Mouse (Mus musculus) MEL (cell line): Measurements from ENCODE around the gene Ankrd39. TPM values are rescaled to one million over a fixed set of nuclear protein-coding genes. Genes with fewer than 3 reads are reported as not detected.

Experiments
- DNase-seq: peaks from one replicate; pipeline ENCODE4 v3.0.0; 2011; ENCODE audit warnings: low read depth, low spot score
- H3K27ac ChIP-seq: 2 replicates; pipeline ENCODE4 v1.5.1; 2012; ENCODE audit warnings: low read depth, mild to moderate bottlenecking, control low read depth, low read length, moderate library complexity; ENCODE audit not compliant: control insufficient read depth
- H3K27me3 ChIP-seq, 2 experiments: fragments of 150-350 bp in 1 of 2; sonication (generic) in 1 of 2; 2 replicates each; pipeline ENCODE4 v1.6.1; 2012; ENCODE audit warnings: low read length in 2 of 2, mild to moderate bottlenecking in 2 of 2, improper control_type of control experiment in 1 of 2, moderate library complexity in 1 of 2; ENCODE audit not compliant: insufficient read depth in 2 of 2, control insufficient read depth in 1 of 2
- H3K36me3 ChIP-seq, 2 experiments: 2 replicates each; pipeline ENCODE4 v1.6.1; 2012 to 2014; ENCODE audit warnings: low read length in 2 of 2, improper control_type of control experiment in 1 of 2, inconsistent platforms in 1 of 2, mild to moderate bottlenecking in 1 of 2; ENCODE audit not compliant: insufficient read depth in 2 of 2, control insufficient read depth in 1 of 2
- H3K4me1 ChIP-seq, 2 experiments: fragments of 150-350 bp in 1 of 2; sonication (generic) in 1 of 2; 2 replicates each; pipeline ENCODE4 v1.6.1; 2012; ENCODE audit warnings: low read length in 2 of 2, improper control_type of control experiment in 1 of 2, mild to moderate bottlenecking in 1 of 2; ENCODE audit not compliant: insufficient read depth in 2 of 2, control insufficient read depth in 1 of 2
- H3K4me3 ChIP-seq, 2 experiments: fragments of 150-350 bp in 1 of 2; sonication (generic) in 1 of 2; 2 replicates each; pipeline ENCODE4 v1.5.1; 2012; ENCODE audit warnings: low read depth in 2 of 2, low read length in 2 of 2, mild to moderate bottlenecking in 2 of 2, moderate library complexity in 2 of 2, control low read depth in 1 of 2, improper control_type of control experiment in 1 of 2; ENCODE audit not compliant: control insufficient read depth in 1 of 2, insufficient read depth in 1 of 2
- H3K79me2 ChIP-seq: 2 replicates; pipeline ENCODE4 v1.6.1; 2012; ENCODE audit warnings: mild to moderate bottlenecking, low read length, moderate library complexity; ENCODE audit not compliant: control insufficient read depth, poor library complexity, insufficient read depth
- H3K9ac ChIP-seq: 2 replicates; pipeline ENCODE4 v1.6.1; 2012; ENCODE audit warnings: low read depth, mild to moderate bottlenecking, control low read depth, low read length, moderate library complexity; ENCODE audit not compliant: control insufficient read depth, poor library complexity, severe bottlenecking
- H3K9me3 ChIP-seq: fragments of 150-350 bp; sonication (generic); replicated peaks from 2 replicates; pipeline ENCODE4 v1.6.1; 2012; ENCODE audit warnings: mild to moderate bottlenecking, low read length, improper control_type of control experiment, moderate library complexity; ENCODE audit not compliant: insufficient read depth
- BHLHE40 ChIP-seq: IDR thresholded peaks from 2 replicates; pipeline ENCODE4 v1.6.1; 2012; ENCODE audit warnings: low read depth, mild to moderate bottlenecking, inconsistent platforms, low read length, improper control_type of control experiment, borderline replicate concordance
- CHD1 ChIP-seq: IDR thresholded peaks from 2 replicates; pipeline ENCODE4 v1.6.1; 2012; ENCODE audit warnings: low read depth, mild to moderate bottlenecking, inconsistent platforms, low read length, improper control_type of control experiment
- CTCF ChIP-seq, 3 experiments: IDR thresholded peaks in 2 of 3; conservative IDR thresholded peaks in 1 of 3; 2 replicates each; pipeline ENCODE4 v1.5.1; 2011 to 2012; ENCODE audit warnings: low read length in 3 of 3, low read depth in 2 of 3, mild to moderate bottlenecking in 2 of 3, improper control_type of control experiment in 1 of 3, inconsistent platforms in 1 of 3, mixed read lengths in 1 of 3, moderate library complexity in 1 of 3; ENCODE audit not compliant: control insufficient read depth in 1 of 3, insufficient read depth in 1 of 3, poor library complexity in 1 of 3, severe bottlenecking in 1 of 3
- E2F4 ChIP-seq: IDR thresholded peaks from 2 replicates; pipeline ENCODE4 v1.6.1; 2011; ENCODE audit warnings: low read depth, low read length, improper control_type of control experiment, borderline replicate concordance
- GABPA ChIP-seq: IDR thresholded peaks from 2 replicates; pipeline ENCODE4 v1.6.1; 2012; ENCODE audit warnings: low read depth, mild to moderate bottlenecking, inconsistent platforms, low read length, improper control_type of control experiment, moderate library complexity
- GATA1 ChIP-seq: IDR thresholded peaks from 2 replicates; pipeline ENCODE4 v1.6.1; 2011; ENCODE audit warnings: low read depth, low read length, improper control_type of control experiment
- HCFC1 ChIP-seq: IDR thresholded peaks from 2 replicates; pipeline ENCODE4 v1.6.1; 2012; ENCODE audit warnings: low read depth, mild to moderate bottlenecking, inconsistent platforms, low read length, improper control_type of control experiment, moderate library complexity
- MAX ChIP-seq: IDR thresholded peaks from 2 replicates; pipeline ENCODE4 v1.6.1; 2011; ENCODE audit warnings: low read length, improper control_type of control experiment
- MYB ChIP-seq: IDR thresholded peaks from 2 replicates; pipeline ENCODE4 v1.6.1; 2011; ENCODE audit warnings: mild to moderate bottlenecking, low read depth, low read length, improper control_type of control experiment
- MYC ChIP-seq: IDR thresholded peaks from 2 replicates; pipeline ENCODE4 v1.6.1; 2011; ENCODE audit warnings: low read depth, mild to moderate bottlenecking, low read length, improper control_type of control experiment, moderate library complexity
- NRF1 ChIP-seq: IDR thresholded peaks from 2 replicates; pipeline ENCODE4 v1.6.1; 2014; ENCODE audit warnings: low read depth, mild to moderate bottlenecking, inconsistent platforms, low read length, improper control_type of control experiment, moderate library complexity; ENCODE audit not compliant: poor library complexity, insufficient read depth, severe bottlenecking
- POLR2A ChIP-seq, 2 experiments: IDR thresholded peaks; 2 replicates each; pipeline ENCODE4 v1.6.1; 2011 to 2012; ENCODE audit warnings: low read length in 2 of 2, mild to moderate bottlenecking in 2 of 2, control low read depth in 1 of 2, improper control_type of control experiment in 1 of 2, low read depth in 1 of 2, moderate library complexity in 1 of 2; ENCODE audit not compliant: control insufficient read depth in 1 of 2, insufficient read depth in 1 of 2, poor library complexity in 1 of 2
- POLR2AphosphoS2 ChIP-seq: IDR thresholded peaks from 2 replicates; pipeline ENCODE4 v1.6.1; 2011; ENCODE audit warnings: low read length, improper control_type of control experiment
- SMC3 ChIP-seq: IDR thresholded peaks from 2 replicates; pipeline ENCODE4 v1.6.1; 2011; ENCODE audit warnings: low read depth, low read length, improper control_type of control experiment
- TAL1 ChIP-seq: IDR thresholded peaks from 2 replicates; pipeline ENCODE4 v1.6.1; 2012; ENCODE audit warnings: mild to moderate bottlenecking, inconsistent platforms, low read length, moderate library complexity, mixed read lengths
- TBP ChIP-seq: IDR thresholded peaks from 2 replicates; pipeline ENCODE4 v1.8.0; 2011; ENCODE audit warnings: low read depth, low read length, improper control_type of control experiment
- TCF12 ChIP-seq: IDR thresholded peaks from 2 replicates; pipeline ENCODE4 v1.6.1; 2014; ENCODE audit warnings: low read depth, mild to moderate bottlenecking, inconsistent platforms, low read length, improper control_type of control experiment, moderate library complexity
- USF1 ChIP-seq: IDR thresholded peaks from 2 replicates; pipeline ENCODE4 v1.6.1; 2014; ENCODE audit warnings: low read depth, mild to moderate bottlenecking, inconsistent platforms, low read length, improper control_type of control experiment, moderate library complexity
- ZC3H11A ChIP-seq: IDR thresholded peaks from 2 replicates; pipeline ENCODE4 v1.6.1; 2012; ENCODE audit warnings: low read depth, mild to moderate bottlenecking, inconsistent platforms, low read length, improper control_type of control experiment
- ZMIZ1 ChIP-seq: IDR thresholded peaks from 2 replicates; pipeline ENCODE4 v1.6.1; 2012; ENCODE audit warnings: low read depth, mild to moderate bottlenecking, inconsistent platforms, low read length, improper control_type of control experiment, moderate library complexity
- polyA plus RNA-seq, 2 experiments: library from polyadenylated mRNA; stranded (reverse) in 1 of 2; unstranded in 1 of 2; fragments of >175 nt in 1 of 2; fragments of >200 nt in 1 of 2; gene quantifications; 2 replicates each; pipeline versions ENCODE4 v1.2.1 to v1.2.4; 2012; ENCODE audit warnings: low replicate concordance in 2 of 2, low read depth in 1 of 2; ENCODE audit not compliant: insufficient read length in 2 of 2, insufficient read depth in 1 of 2, missing spikeins in 1 of 2
- total RNA-seq: library from RNA; depleted of rRNA; stranded (reverse); fragments of 300-350 nt; gene quantifications from 2 replicates; pipeline ENCODE4 v1.2.3, GENCODE M21; 2012

Gene Ankrd39
- total and polyA plus RNA-seq, 3 experiments, result 9.7 to 14.4 TPM; not detected in 1

DNA sequence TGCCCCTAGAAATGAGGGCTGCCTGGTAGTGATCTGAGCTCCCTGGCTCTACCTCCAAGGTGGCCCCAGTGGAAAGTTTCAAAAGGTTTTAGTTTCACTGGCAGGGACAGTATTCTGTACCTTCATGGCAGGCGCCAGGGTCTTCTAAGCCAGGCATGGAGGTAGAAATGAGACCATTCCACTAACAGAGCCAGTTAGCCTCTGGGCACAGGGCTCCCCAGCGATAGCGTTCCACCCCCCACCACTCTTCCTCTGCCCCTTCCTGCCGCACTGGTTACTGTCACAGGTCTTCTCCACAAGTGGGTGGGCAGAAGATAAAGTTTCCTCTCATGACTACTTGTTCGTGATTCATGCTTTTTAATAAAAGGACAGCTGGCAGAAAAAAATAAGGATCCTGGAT, 12.6 kb upstream of the Ankrd39 start:
- DNase-seq, result no peak
- no peak overlapping the region for H3K9ac ChIP-seq
- no peak overlapping the region for H3K4me3 ChIP-seq
- peaks cover 2 to 10% of the 10 kb centered on the region in 2 experiments; a peak in 3 of 4 replicates for H3K4me1 ChIP-seq
- TF ChIP-seq MAX, result no peak
- TF ChIP-seq CHD1, result no peak
- TF ChIP-seq USF1, result no peak
- no peak for TF ChIP-seq MYC
- TF ChIP-seq ZMIZ1, result no peak
- TF ChIP-seq HCFC1, result no peak
- TF ChIP-seq ZC3H11A, result no peak
- no peak for TF ChIP-seq MYB
- no peaks in the 10 kb centered on the region; the same call in 1 of the 2 replicates for H3K79me2 ChIP-seq
- peaks cover 13% of the 10 kb centered on the region in 2 experiments for H3K27me3 ChIP-seq
- no peak overlapping the region for H3K27ac ChIP-seq
- no peaks in the 10 kb centered on the region for H3K9me3 ChIP-seq
- no peaks in the 10 kb centered on the region for H3K36me3 ChIP-seq

DNA sequence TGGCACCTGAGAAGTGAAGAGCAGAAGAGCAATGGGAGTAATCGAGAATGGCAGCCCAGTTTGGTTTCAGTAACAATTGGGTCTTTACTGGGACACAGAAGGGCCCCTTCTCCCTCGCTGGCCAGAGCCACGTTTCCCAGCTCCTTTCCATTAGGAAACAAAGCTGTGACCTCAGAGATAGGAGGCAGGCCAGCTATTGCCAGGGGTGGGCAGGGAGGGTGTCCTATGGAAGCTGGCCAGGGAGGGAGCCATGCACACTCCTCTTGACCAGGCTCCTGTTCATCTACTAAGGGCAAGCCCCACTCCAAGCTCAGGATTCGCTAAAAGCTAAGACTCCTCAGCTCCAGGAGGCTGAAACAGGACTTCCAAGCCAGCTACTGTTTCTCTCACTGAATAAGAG, 12.0 kb upstream of the Ankrd39 start:
- Histone ChIP-seq H3K9ac (no peak overlapping the region), H3K79me2 (no peaks in the 10 kb centered on the region; the same call in 1 of the 2 replicates), H3K4me1 (peaks cover 2 to 10% of the 10 kb centered on the region in 2 experiments; a peak in 3 of 4 replicates), H3K27me3 (peaks cover 13% of the 10 kb centered on the region in 2 experiments), H3K27ac (no peak overlapping the region), H3K4me3 (no peak overlapping the region), H3K36me3 (no peaks in the 10 kb centered on the region), H3K9me3 (no peaks in the 10 kb centered on the region)
- no peak for TF ChIP-seq GATA1
- no peak for TF ChIP-seq BHLHE40
- no peak for TF ChIP-seq MYB
- no peak for TF ChIP-seq TCF12
- no peak for TF ChIP-seq E2F4
- TF ChIP-seq TAL1, result no peak
- TF ChIP-seq NRF1, result no peak
- no peak for TF ChIP-seq ZC3H11A
- no peak for TF ChIP-seq TBP
- TF ChIP-seq SMC3, result no peak
- no peak for TF ChIP-seq GABPA
- TF ChIP-seq POLR2AphosphoS2, result no peak
- no peak for TF ChIP-seq USF1
- no peak for TF ChIP-seq POLR2A (IDR thresholded peaks at IDR 0.05; ENCODE audit: control insufficient read depth in 1 of 2, insufficient read depth in 1 of 2, low read depth in 1 of 2, low read length in 2 of 2, poor library complexity in 1 of 2)
- no peak for TF ChIP-seq MAX
- TF ChIP-seq CTCF (IDR thresholded peaks at IDR 0.05 in 2 of 3, conservative IDR thresholded peaks at IDR 0.05 in 1 of 3; ENCODE audit: control insufficient read depth in 1 of 3, insufficient read depth in 1 of 3, low read depth in 2 of 3, low read length in 3 of 3, poor library complexity in 1 of 3, severe bottlenecking in 1 of 3), result no peak
- no peak for TF ChIP-seq ZMIZ1
- TF ChIP-seq HCFC1, result no peak
- DNase-seq, result no peak
